Mouse (Mus musculus) heart, adult 2 months (tissue): ENCODE measurements at regions not wholly inside any gene's neighbourhood (a gene's known extent, or its start where the extent isn't known, plus 50 kb on each side); places are given as distances from the start of the nearest gene placed in this dataset.
"Not testable (repeated sequence)": the region's sequence is repeated elsewhere in the genome, so short reads cannot be mapped to it uniquely, and the experiment has no call there.

ENCODE experiments used
- DNase-seq, 2 experiments: peaks; one replicate each; pipeline ENCODE4 v3.0.0; 2021
- H3K27ac ChIP-seq: fragments of 200-600 bp; 2 replicates; pipeline ENCODE4 v1.8.1; 2022
- H3K27me3 ChIP-seq: fragments of 200-500 bp; 2 replicates; pipeline ENCODE4 v1.6.1; 2012; ENCODE audit warnings: mild to moderate bottlenecking, low read length, inconsistent platforms, mixed read lengths; ENCODE audit not compliant: control insufficient read depth, insufficient read depth
- H3K36me3 ChIP-seq: fragments of 200-500 bp; 2 replicates; pipeline ENCODE4 v1.6.1; 2012; ENCODE audit warnings: low read length, inconsistent platforms; ENCODE audit not compliant: control insufficient read depth, insufficient read depth
- H3K4me1 ChIP-seq: fragments of 200-500 bp; 2 replicates; pipeline ENCODE4 v1.6.1; 2011; ENCODE audit warnings: low read length; ENCODE audit not compliant: control insufficient read depth, insufficient read depth
- H3K4me3 ChIP-seq: fragments of 200-600 bp; 2 replicates; pipeline ENCODE4 v1.8.1; 2022
- H3K79me2 ChIP-seq: fragments of 200-500 bp; replicated peaks from 2 replicates; pipeline ENCODE4 v1.6.1; 2012; ENCODE audit warnings: mild to moderate bottlenecking, inconsistent platforms, low read length, moderate library complexity, mixed read lengths; ENCODE audit not compliant: control insufficient read depth, insufficient read depth
- H3K9ac ChIP-seq: fragments of 200-500 bp; 2 replicates; pipeline ENCODE4 v1.6.1; 2012; ENCODE audit warnings: low read depth, mild to moderate bottlenecking, control low read depth, inconsistent platforms, low read length, mixed read lengths
- CTCF ChIP-seq: fragments of 200-600 bp; IDR thresholded peaks from 2 replicates; pipeline ENCODE4 v1.8.1; 2022; ENCODE audit warnings: antibody characterized with exemption, mild to moderate bottlenecking, moderate library complexity
- EP300 ChIP-seq: fragments of 200-500 bp; IDR thresholded peaks from 2 replicates; pipeline ENCODE4 v1.6.1; 2011; ENCODE audit warnings: low read depth, low read length, control low read depth; ENCODE audit not compliant: insufficient read depth
- POLR2A ChIP-seq: fragments of 200-500 bp; IDR thresholded peaks from 2 replicates; pipeline ENCODE4 v1.6.1; 2011; ENCODE audit warnings: mild to moderate bottlenecking, low read depth, low read length, control low read depth; ENCODE audit not compliant: insufficient read depth
- WGBS: fragments of 180-500 bp; shearing (Covaris S2); methylation state at CpG from one replicate; pipeline ENCODE4 v1.1.7; 2018; 5-methylcytosine and 5-hydroxymethylcytosine counted together
- intact Hi-C: fragments of 180-260 bp; cut with DNase I; formaldehyde crosslinking; loops from one replicate; pipeline ENCODE4 v1.15.1; 2025

DNA sequence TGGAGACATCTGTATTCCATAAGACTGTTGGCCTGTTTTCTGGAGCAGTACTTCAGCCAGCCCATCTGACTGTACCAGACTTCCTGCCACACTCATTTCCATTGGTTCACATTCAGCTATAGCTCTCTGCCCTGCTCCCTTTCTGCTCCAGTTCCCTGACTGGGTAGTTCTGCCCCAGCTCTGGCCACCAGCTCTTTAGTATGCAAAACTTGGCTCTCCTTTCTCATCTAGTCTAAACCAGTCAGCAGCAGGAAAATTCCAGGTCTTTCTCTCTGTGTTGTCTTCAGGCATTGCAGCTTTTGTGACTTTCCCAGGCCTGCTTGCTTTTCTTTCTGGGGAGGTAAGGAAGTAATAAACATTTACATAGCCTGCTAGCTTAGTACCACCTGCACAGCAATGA is 363.5 kb upstream of the Agtr1b start:
- H3K4me1 ChIP-seq, result no peaks in the 10 kb centered on the region
- TF ChIP-seq POLR2A (no peak), EP300 (no peak), CTCF (no peak)
- H3K9ac ChIP-seq, result no peak overlapping the region
- H3K4me3 ChIP-seq, result no peak overlapping the region
- H3K79me2 ChIP-seq, result no peaks in the 10 kb centered on the region
- intact Hi-C loops, result no loop called here
- no peaks in the 10 kb centered on the region for H3K27me3 ChIP-seq
- H3K36me3 ChIP-seq, result no peaks in the 10 kb centered on the region
- no peak for DNase-seq
- H3K27ac ChIP-seq, result no peak overlapping the region

- DNase-seq, H3K36me3 ChIP-seq, H3K4me1 ChIP-seq, H3K4me3 ChIP-seq, intact Hi-C loops, H3K79me2 ChIP-seq, H3K9ac ChIP-seq, H3K27me3 ChIP-seq, H3K27ac ChIP-seq: not testable (repeated sequence)
Observed at GRCm38 (mm10) chr3:20729776-20730175, 362.8 kb upstream of the Agtr1b start.

- Histone ChIP-seq H3K27ac (no peak overlapping the region), H3K27me3 (no peaks in the 10 kb centered on the region), H3K4me1 (no peaks in the 10 kb centered on the region), H3K79me2 (no peaks in the 10 kb centered on the region), H3K36me3 (no peaks in the 10 kb centered on the region), H3K9ac (no peak overlapping the region), H3K4me3 (no peak overlapping the region)
- DNase-seq, result no peak
- TF ChIP-seq EP300, result no peak
- TF ChIP-seq CTCF, result no peak
- TF ChIP-seq POLR2A, result no peak
- intact Hi-C loops, result no loop called here
- WGBS, result 22% methylated on average over 1 of the region's 1 CpGs
Observed at GRCm38 (mm10) chr3:20714671-20715070, 347.7 kb upstream of the Agtr1b start.

GRCm38 (mm10) chr3:20709661-20710060 is 342.7 kb upstream of the Agtr1b start:
- H3K27ac ChIP-seq, result no peak overlapping the region
- H3K36me3 ChIP-seq, result no peaks in the 10 kb centered on the region
- no peak overlapping the region for H3K9ac ChIP-seq
- no peak for TF ChIP-seq POLR2A
- no peak for DNase-seq
- no peaks in the 10 kb centered on the region for H3K27me3 ChIP-seq
- no peaks in the 10 kb centered on the region for H3K4me1 ChIP-seq
- 22% methylated on average over 2 of the region's 2 CpGs for WGBS
- H3K79me2 ChIP-seq, result no peaks in the 10 kb centered on the region
- no peak overlapping the region for H3K4me3 ChIP-seq
- intact Hi-C loops, result no loop called here

DNA sequence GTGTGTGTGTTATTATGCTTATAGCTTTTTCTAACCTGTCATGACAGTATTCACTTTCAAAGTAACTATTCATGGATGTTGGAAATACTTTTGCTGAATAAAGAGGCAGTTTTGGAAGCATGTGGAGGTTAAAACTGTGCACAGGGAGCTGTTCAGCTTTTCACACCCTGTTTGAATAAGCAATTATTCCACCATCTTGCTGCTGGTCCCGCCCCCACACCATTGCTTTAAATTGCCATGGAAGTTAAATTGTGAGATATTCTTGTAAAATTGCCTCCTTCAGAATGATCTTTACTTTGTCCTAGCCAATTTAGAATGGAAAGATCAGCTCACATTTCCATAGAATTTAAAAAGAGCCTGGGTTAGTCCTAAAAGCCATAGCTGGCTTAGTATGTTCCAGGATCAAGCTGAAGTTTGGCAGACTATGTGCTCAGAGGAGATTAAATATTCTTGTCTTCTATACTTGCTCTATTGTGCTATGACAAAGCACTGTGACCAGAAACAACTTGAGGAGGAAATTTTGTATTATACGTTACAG is 328.4 kb upstream of the Agtr1b start:
- Histone ChIP-seq H3K36me3 (no peaks in the 10 kb centered on the region), H3K4me1 (no peaks in the 10 kb centered on the region), H3K9ac (no peak overlapping the region), H3K27ac (no peak overlapping the region), H3K79me2 (no peaks in the 10 kb centered on the region), H3K27me3 (no peaks in the 10 kb centered on the region), H3K4me3 (no peak overlapping the region)
- intact Hi-C loops, result no loop called here
- no peak for DNase-seq
- WGBS, result 88% methylated on average over 2 of the region's 2 CpGs
- TF ChIP-seq POLR2A, result no peak
- no peak for TF ChIP-seq CTCF
- no peak for TF ChIP-seq EP300

GRCm38 (mm10) chr3:20680944-20681494 is 314.0 kb upstream of the Agtr1b start:
- WGBS, result 64% methylated on average over 6 of the region's 6 CpGs
- no peak for DNase-seq
- Histone ChIP-seq H3K4me1 (no peaks in the 10 kb centered on the region), H3K36me3 (no peaks in the 10 kb centered on the region), H3K27ac (no peak overlapping the region), H3K9ac (no peak overlapping the region), H3K79me2 (no peaks in the 10 kb centered on the region), H3K4me3 (no peak overlapping the region), H3K27me3 (no peaks in the 10 kb centered on the region)
- intact Hi-C loops, result no loop called here
- TF ChIP-seq POLR2A, result no peak

DNA sequence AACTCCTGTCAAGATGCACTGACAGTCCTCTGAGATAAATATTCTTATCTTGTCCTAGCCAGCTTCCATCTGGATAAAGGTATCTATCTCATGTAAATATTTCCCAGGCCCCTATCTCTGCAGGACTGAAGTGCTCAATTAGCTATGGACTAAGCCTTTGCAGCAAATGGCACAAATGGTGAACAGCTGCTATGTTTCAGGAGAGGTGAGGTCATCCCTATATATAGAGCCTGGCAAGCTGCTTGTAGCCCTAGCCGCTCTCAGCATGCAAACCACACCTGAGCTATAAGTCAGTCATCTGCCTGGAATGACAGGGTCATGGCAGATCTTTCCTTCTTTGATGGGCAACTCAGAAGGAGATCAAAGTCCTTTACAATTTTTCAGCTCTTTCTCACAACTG is 294.9 kb upstream of the Agtr1b start:
- Histone ChIP-seq H3K27me3 (no peaks in the 10 kb centered on the region), H3K36me3 (no peaks in the 10 kb centered on the region; the same call in 1 of the 2 replicates), H3K79me2 (no peaks in the 10 kb centered on the region), H3K9ac (no peak overlapping the region), H3K27ac (no peak overlapping the region), H3K4me3 (no peak overlapping the region), H3K4me1 (no peaks in the 10 kb centered on the region)
- no peak for TF ChIP-seq CTCF
- no peak for TF ChIP-seq POLR2A
- no peak for TF ChIP-seq EP300
- intact Hi-C loops, result no loop called here
- 14% methylated on average over 1 of the region's 1 CpGs for WGBS
- peak in 1 of 2 experiments; percentile 41 for DNase-seq
